Mouse (Mus musculus) cerebellum, postnatal 25 days (tissue): ENCODE measurements at regions not wholly inside any gene's neighbourhood (a gene's known extent, or its start where the extent isn't known, plus 50 kb on each side); places are given as distances from the start of the nearest gene placed in this dataset.

Experiments
- DNase-seq, 2 experiments: peaks; one replicate each; pipeline ENCODE4 v3.0.0; 2021; ENCODE audit warnings: mixed read lengths in 2 of 2

- DNase-seq, result no peak
Measured at GRCm38 (mm10) chr14:99434645-99435044, 136.2 kb downstream of the Klf5 start.

- DNase-seq, result no peak
Measured at GRCm38 (mm10) chr14:99435512-99435911, 137.0 kb downstream of the Klf5 start.

GRCm38 (mm10) chr14:99436051-99436450 is 137.6 kb downstream of the Klf5 start:
- DNase-seq, result no peak

- DNase-seq, result no peak
Measured at GRCm38 (mm10) chr14:99449112-99449511, 150.6 kb downstream of the Klf5 start.

- DNase-seq, result no peak
Measured at GRCm38 (mm10) chr14:99449870-99450269, 151.4 kb downstream of the Klf5 start.

- DNase-seq, result no peak
Measured at GRCm38 (mm10) chr14:99451110-99451795, 152.8 kb downstream of the Klf5 start.

- no peak for DNase-seq
Measured at GRCm38 (mm10) chr14:99453916-99454315, 155.4 kb downstream of the Klf5 start.

- peak; percentile 16 to 43 for DNase-seq
Measured at GRCm38 (mm10) chr14:99456555-99456954, 158.1 kb downstream of the Klf5 start.

- DNase-seq, result no peak
Measured at GRCm38 (mm10) chr14:99457573-99457972, 159.1 kb downstream of the Klf5 start.

- no peak for DNase-seq
Measured at GRCm38 (mm10) chr14:99472111-99472510, 173.6 kb downstream of the Klf5 start.

GRCm38 (mm10) chr14:99475271-99475670 is 176.8 kb downstream of the Klf5 start:
- no peak for DNase-seq

- no peak for DNase-seq
Measured at GRCm38 (mm10) chr14:99480325-99481077, 182.0 kb downstream of the Klf5 start.

- no peak for DNase-seq
Measured at GRCm38 (mm10) chr14:99487981-99488380, 189.5 kb downstream of the Klf5 start.

- DNase-seq, result no peak
Measured at GRCm38 (mm10) chr14:99493197-99493596, 194.7 kb downstream of the Klf5 start.

- no peak for DNase-seq
Measured at GRCm38 (mm10) chr14:99493659-99494058, 195.2 kb downstream of the Klf5 start.

GRCm38 (mm10) chr14:99499502-99500266 is 201.2 kb downstream of the Klf5 start:
- DNase-seq, result no peak

GRCm38 (mm10) chr14:99504909-99505308 is 206.4 kb downstream of the Klf5 start:
- DNase-seq, result no peak

- DNase-seq, result no peak
Measured at GRCm38 (mm10) chr14:99509696-99510536, 211.4 kb downstream of the Klf5 start.

- DNase-seq, result no peak
Measured at GRCm38 (mm10) chr14:99515474-99515873, 217.0 kb downstream of the Klf5 start.

- no peak for DNase-seq
Measured at GRCm38 (mm10) chr14:99516703-99517102, 218.2 kb downstream of the Klf5 start.

- no peak for DNase-seq
Measured at GRCm38 (mm10) chr14:99520343-99520742, 221.9 kb downstream of the Klf5 start.

- DNase-seq, result no peak
Measured at GRCm38 (mm10) chr14:99521954-99522523, 223.5 kb downstream of the Klf5 start.
